Mouse (Mus musculus): ENCODE measurements around the gene Igfbp5. TPM values are rescaled to one million over a fixed set of nuclear protein-coding genes. Genes with fewer than 3 reads are reported as not detected.

The Igfbp5 gene
- polyA plus RNA-seq, 1 experiment = 5.5 TPM

- Histone ChIP-seq H3K4me3 (ENCODE audit: low read depth, low read length) (no peak overlapping the region), H3K36me3 (ENCODE audit: control insufficient read depth, insufficient read depth, low read length) (no peaks in the 10 kb centered on the region), H3K4me1 (ENCODE audit: control insufficient read depth, insufficient read depth, insufficient read length, low read length) (no peaks in the 10 kb centered on the region), H3K27ac (ENCODE audit: insufficient read depth, low read depth, low read length) (no peak overlapping the region), H3K27me3 (ENCODE audit: control insufficient read depth, insufficient read depth, low read length) (no peaks in the 10 kb centered on the region)
- TF ChIP-seq POLR2A (IDR thresholded peaks at IDR 0.05; ENCODE audit: low read depth, low read length) (no peak), CTCF (IDR thresholded peaks at IDR 0.05; ENCODE audit: extremely low read depth, insufficient read length, insufficient replicate concordance, low read depth, low read length) (no peak)
- WGBS = 79% methylated on average over 19 of the region's 19 CpGs
Measured at GRCm38 (mm10) chr1:72856209-72856909, 18.3 kb downstream of the Igfbp5 start.

DNA sequence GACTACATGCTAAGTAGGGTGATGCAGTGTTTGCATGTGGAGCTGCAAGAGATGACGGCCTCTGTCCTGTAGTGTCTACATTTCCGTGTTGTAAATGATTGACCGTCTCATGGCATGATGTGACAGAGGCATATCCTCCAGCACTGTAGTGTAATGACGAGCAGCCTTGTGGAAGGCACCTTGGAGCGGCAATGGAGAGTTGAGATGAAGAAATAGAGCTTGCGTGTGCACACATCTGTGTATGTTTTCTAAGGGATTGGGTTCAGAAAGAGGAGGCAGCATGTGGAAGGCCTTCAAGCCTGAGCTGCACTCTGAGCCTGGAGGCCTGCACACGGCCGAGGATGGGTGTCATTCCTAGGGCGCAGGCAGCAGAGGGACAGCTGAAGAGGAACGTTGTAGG is 19.0 kb downstream of the Igfbp5 start:
- Histone ChIP-seq H3K4me1 (ENCODE audit: control insufficient read depth, insufficient read depth, insufficient read length, low read length) (no peaks in the 10 kb centered on the region), H3K27ac (ENCODE audit: insufficient read depth, low read depth, low read length) (no peak overlapping the region), H3K27me3 (ENCODE audit: control insufficient read depth, insufficient read depth, low read length) (no peaks in the 10 kb centered on the region), H3K4me3 (ENCODE audit: low read depth, low read length) (no peak overlapping the region), H3K36me3 (ENCODE audit: control insufficient read depth, insufficient read depth, low read length) (no peaks in the 10 kb centered on the region)
- no peak for TF ChIP-seq CTCF (IDR thresholded peaks at IDR 0.05; ENCODE audit: extremely low read depth, insufficient read length, insufficient replicate concordance, low read depth, low read length)
- TF ChIP-seq POLR2A (IDR thresholded peaks at IDR 0.05; ENCODE audit: low read depth, low read length) = no peak
- WGBS = 85% methylated on average over 10 of the region's 10 CpGs

DNA sequence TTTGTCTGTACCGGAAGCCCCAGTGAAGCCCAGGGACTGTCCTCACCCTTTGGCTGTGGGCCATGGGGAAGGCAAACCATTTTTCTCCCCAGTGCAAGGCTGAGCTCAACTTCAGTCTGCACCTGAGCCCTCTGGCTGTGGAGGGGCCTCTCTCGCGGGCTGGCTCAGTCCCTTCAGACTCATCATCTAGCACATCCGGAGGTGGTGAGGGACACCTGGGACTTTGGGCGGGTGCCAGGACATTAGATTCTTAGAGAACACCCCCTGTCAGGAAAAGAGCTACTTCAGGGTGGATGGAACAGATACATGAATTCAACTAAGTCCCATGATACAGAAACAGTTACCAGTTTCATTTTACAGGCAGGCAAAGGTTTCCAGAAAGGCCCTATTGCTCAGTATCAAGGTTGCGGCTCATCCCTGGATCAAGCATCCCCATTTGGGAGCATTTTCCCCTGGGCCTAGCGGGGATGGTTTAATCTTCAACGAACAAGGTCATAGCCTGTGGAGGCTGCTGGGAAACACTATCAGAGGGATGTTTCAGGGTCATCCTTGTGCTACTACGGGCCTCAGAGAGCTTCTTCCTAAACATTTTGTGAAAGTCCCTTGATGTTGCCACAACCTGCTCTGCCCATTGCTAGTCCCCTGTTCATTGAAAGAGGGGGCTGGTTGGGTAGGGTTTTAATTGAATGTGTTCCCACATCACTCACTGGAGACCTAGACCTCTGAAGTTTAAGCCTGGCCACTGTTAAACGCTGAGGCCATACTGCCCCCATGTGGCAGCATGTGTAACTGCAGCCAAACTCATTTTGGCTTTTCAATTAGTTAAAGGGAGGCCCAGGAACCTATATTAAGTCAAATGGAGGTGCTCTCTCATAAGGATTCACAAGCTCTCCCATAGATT is 20.1 kb downstream of the Igfbp5 start:
- Histone ChIP-seq H3K27ac (ENCODE audit: insufficient read depth, low read depth, low read length) (no peak overlapping the region), H3K4me1 (ENCODE audit: control insufficient read depth, insufficient read depth, insufficient read length, low read length) (no peaks in the 10 kb centered on the region), H3K27me3 (ENCODE audit: control insufficient read depth, insufficient read depth, low read length) (no peaks in the 10 kb centered on the region), H3K4me3 (ENCODE audit: low read depth, low read length) (no peak overlapping the region), H3K36me3 (ENCODE audit: control insufficient read depth, insufficient read depth, low read length) (no peaks in the 10 kb centered on the region)
- WGBS = 45% methylated on average over 10 of the region's 10 CpGs
- TF ChIP-seq POLR2A (IDR thresholded peaks at IDR 0.05; ENCODE audit: low read depth, low read length) = no peak
- TF ChIP-seq CTCF (IDR thresholded peaks at IDR 0.05; ENCODE audit: extremely low read depth, insufficient read length, insufficient replicate concordance, low read depth, low read length) = peak; percentile 80; the same call in 1 of the 2 replicates

DNA sequence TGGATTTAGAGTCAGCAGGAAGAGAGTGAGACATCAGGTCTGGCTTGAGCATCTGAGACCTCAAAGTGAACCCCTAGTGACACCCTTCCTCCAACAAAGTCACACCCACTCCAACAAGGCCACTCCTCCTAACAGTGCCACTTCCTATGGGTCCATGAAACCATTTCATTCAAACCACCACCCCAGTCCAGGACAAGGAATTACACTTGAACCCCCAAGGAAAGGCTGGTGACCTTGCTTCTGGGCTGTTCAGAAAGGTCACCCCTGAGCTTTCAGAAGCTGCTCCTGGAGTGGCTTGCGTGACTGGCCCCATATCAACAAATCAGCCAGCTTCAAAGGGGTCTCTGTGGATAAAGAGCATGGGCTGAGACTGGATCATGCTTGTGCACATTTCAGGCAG is 20.9 kb downstream of the Igfbp5 start:
- TF ChIP-seq CTCF (IDR thresholded peaks at IDR 0.05; ENCODE audit: extremely low read depth, insufficient read length, insufficient replicate concordance, low read depth, low read length) (no peak), POLR2A (IDR thresholded peaks at IDR 0.05; ENCODE audit: low read depth, low read length) (no peak)
- H3K36me3 ChIP-seq (ENCODE audit: control insufficient read depth, insufficient read depth, low read length) = no peaks in the 10 kb centered on the region
- H3K27ac ChIP-seq (ENCODE audit: insufficient read depth, low read depth, low read length) = no peak overlapping the region
- H3K27me3 ChIP-seq (ENCODE audit: control insufficient read depth, insufficient read depth, low read length) = no peaks in the 10 kb centered on the region
- H3K4me1 ChIP-seq (ENCODE audit: control insufficient read depth, insufficient read depth, insufficient read length, low read length) = no peaks in the 10 kb centered on the region
- WGBS = 97% methylated on average over 1 of the region's 1 CpGs
- H3K4me3 ChIP-seq (ENCODE audit: low read depth, low read length) = no peak overlapping the region

- Histone ChIP-seq H3K4me1 (ENCODE audit: control insufficient read depth, insufficient read depth, insufficient read length, low read length) (no peaks in the 10 kb centered on the region), H3K27me3 (ENCODE audit: control insufficient read depth, insufficient read depth, low read length) (no peaks in the 10 kb centered on the region), H3K36me3 (ENCODE audit: control insufficient read depth, insufficient read depth, low read length) (no peaks in the 10 kb centered on the region), H3K4me3 (ENCODE audit: low read depth, low read length) (no peak overlapping the region), H3K27ac (ENCODE audit: insufficient read depth, low read depth, low read length) (no peak overlapping the region)
- WGBS = 81% methylated on average over 8 of the region's 8 CpGs
- TF ChIP-seq POLR2A (IDR thresholded peaks at IDR 0.05; ENCODE audit: low read depth, low read length) = no peak
- TF ChIP-seq CTCF (IDR thresholded peaks at IDR 0.05; ENCODE audit: extremely low read depth, insufficient read length, insufficient replicate concordance, low read depth, low read length) = no peak
Measured at GRCm38 (mm10) chr1:72849037-72849436, 25.6 kb downstream of the Igfbp5 start.

- TF ChIP-seq POLR2A (IDR thresholded peaks at IDR 0.05; ENCODE audit: low read depth, low read length) (no peak), CTCF (IDR thresholded peaks at IDR 0.05; ENCODE audit: extremely low read depth, insufficient read length, insufficient replicate concordance, low read depth, low read length) (no peak)
- 83% methylated on average over 4 of the region's 4 CpGs for WGBS
- H3K36me3 ChIP-seq (ENCODE audit: control insufficient read depth, insufficient read depth, low read length) = no peaks in the 10 kb centered on the region
- H3K4me3 ChIP-seq (ENCODE audit: low read depth, low read length) = no peak overlapping the region
- H3K27me3 ChIP-seq (ENCODE audit: control insufficient read depth, insufficient read depth, low read length) = no peaks in the 10 kb centered on the region
- no peaks in the 10 kb centered on the region for H3K4me1 ChIP-seq (ENCODE audit: control insufficient read depth, insufficient read depth, insufficient read length, low read length)
- H3K27ac ChIP-seq (ENCODE audit: insufficient read depth, low read depth, low read length) = no peak overlapping the region
Measured at GRCm38 (mm10) chr1:72847849-72848380, 26.8 kb downstream of the Igfbp5 start.

- no peaks in the 10 kb centered on the region for H3K4me1 ChIP-seq (ENCODE audit: control insufficient read depth, insufficient read depth, insufficient read length, low read length)
- WGBS = 87% methylated on average over 6 of the region's 6 CpGs
- H3K4me3 ChIP-seq (ENCODE audit: low read depth, low read length) = no peak overlapping the region
- no peak overlapping the region for H3K27ac ChIP-seq (ENCODE audit: insufficient read depth, low read depth, low read length)
- H3K27me3 ChIP-seq (ENCODE audit: control insufficient read depth, insufficient read depth, low read length) = no peaks in the 10 kb centered on the region
- TF ChIP-seq POLR2A (IDR thresholded peaks at IDR 0.05; ENCODE audit: low read depth, low read length) = no peak
- no peak for TF ChIP-seq CTCF (IDR thresholded peaks at IDR 0.05; ENCODE audit: extremely low read depth, insufficient read length, insufficient replicate concordance, low read depth, low read length)
- H3K36me3 ChIP-seq (ENCODE audit: control insufficient read depth, insufficient read depth, low read length) = no peaks in the 10 kb centered on the region
Measured at GRCm38 (mm10) chr1:72844675-72845074, 30.0 kb downstream of the Igfbp5 start.
